Mouse (Mus musculus) olfactory bulb, adult 2 months (tissue): ENCODE results near the gene Fadd. TPM values are rescaled to one million over a fixed set of nuclear protein-coding genes. Genes with fewer than 3 reads are reported as not detected.

ENCODE experiments used
- H3K27ac ChIP-seq: fragments of 200-500 bp; 2 replicates; pipeline ENCODE4 v1.5.1; 2012; ENCODE audit warnings: low read depth, low read length; ENCODE audit not compliant: insufficient read depth
- H3K4me1 ChIP-seq: fragments of 200-500 bp; 2 replicates; pipeline ENCODE4 v1.6.1; 2012; ENCODE audit warnings: low read length; ENCODE audit not compliant: control insufficient read depth, insufficient read depth
- H3K4me3 ChIP-seq: fragments of 200-500 bp; 2 replicates; pipeline ENCODE4 v1.5.1; 2012; ENCODE audit warnings: mild to moderate bottlenecking, low read depth, low read length, moderate library complexity; ENCODE audit not compliant: insufficient read depth
- CTCF ChIP-seq: fragments of 200-500 bp; IDR thresholded peaks from 2 replicates; pipeline ENCODE4 v1.5.1; 2012; ENCODE audit warnings: low read depth, mild to moderate bottlenecking, low read length, moderate library complexity; ENCODE audit not compliant: insufficient read depth
- POLR2A ChIP-seq: fragments of 200-500 bp; IDR thresholded peaks from 2 replicates; pipeline ENCODE4 v1.6.1; 2012; ENCODE audit warnings: mild to moderate bottlenecking, low read depth, low read length, moderate library complexity; ENCODE audit not compliant: insufficient read depth
- WGBS: fragments of 180-500 bp; shearing (Covaris S2); methylation state at CpG from one replicate; pipeline ENCODE4 v1.1.7; 2018; 5-methylcytosine and 5-hydroxymethylcytosine counted together
- polyA plus RNA-seq: library from polyadenylated mRNA; stranded (reverse); fragments of >200 nt; gene quantifications from 2 replicates; pipeline ENCODE4 v1.2.4, GENCODE M21; 2012; ENCODE audit warnings: low replicate concordance; ENCODE audit not compliant: missing spikeins, insufficient read depth, insufficient read length

Gene Fadd
- polyA plus RNA-seq, 1 experiment, result not detected

- no peak for TF ChIP-seq POLR2A
- no peak for TF ChIP-seq CTCF
- Histone ChIP-seq H3K4me1 (no peaks in the 10 kb centered on the region), H3K4me3 (no peak overlapping the region), H3K27ac (no peak overlapping the region)
- WGBS, result 81% methylated on average over 3 of the region's 3 CpGs
Observed at GRCm38 (mm10) chr7:144566921-144567682, 15.2 kb downstream of the Fadd start.

- Histone ChIP-seq H3K4me3 (no peak overlapping the region), H3K27ac (no peak overlapping the region), H3K4me1 (no peaks in the 10 kb centered on the region)
- no peak for TF ChIP-seq POLR2A
- TF ChIP-seq CTCF, result no peak
- WGBS, result 56% methylated on average over 9 of the region's 9 CpGs
Observed at GRCm38 (mm10) chr7:144563456-144564155, 18.7 kb downstream of the Fadd start.

GRCm38 (mm10) chr7:144562016-144562415 lies 20.2 kb downstream of the Fadd start:
- H3K27ac ChIP-seq, result no peak overlapping the region
- no peak overlapping the region for H3K4me3 ChIP-seq
- 37% methylated on average over 3 of the region's 3 CpGs for WGBS
- no peak for TF ChIP-seq POLR2A
- TF ChIP-seq CTCF, result no peak
- no peaks in the 10 kb centered on the region for H3K4me1 ChIP-seq

- TF ChIP-seq POLR2A, result no peak
- no peak overlapping the region for H3K27ac ChIP-seq
- 89% methylated on average over 4 of the region's 4 CpGs for WGBS
- H3K4me3 ChIP-seq, result no peak overlapping the region
- H3K4me1 ChIP-seq, result no peaks in the 10 kb centered on the region
Observed at GRCm38 (mm10) chr7:144560594-144560993, 21.7 kb downstream of the Fadd start.

- Histone ChIP-seq H3K27ac (no peak overlapping the region), H3K4me3 (no peak overlapping the region), H3K4me1 (no peaks in the 10 kb centered on the region)
- WGBS, result 54% methylated on average over 6 of the region's 6 CpGs
- no peak for TF ChIP-seq POLR2A
- no peak for TF ChIP-seq CTCF
Observed at GRCm38 (mm10) chr7:144558552-144558951, 23.7 kb downstream of the Fadd start.

- WGBS, result 18% methylated on average over 8 of the region's 8 CpGs
- TF ChIP-seq POLR2A (no peak), CTCF (no peak)
- H3K27ac ChIP-seq, result peak overlapping the region; percentile 36
- H3K4me1 ChIP-seq, result peaks cover 11% of the 10 kb centered on the region
- H3K4me3 ChIP-seq, result peak overlapping the region; percentile 70
Observed at GRCm38 (mm10) chr7:144554123-144554472, 28.2 kb downstream of the Fadd start.

GRCm38 (mm10) chr7:144553237-144554122 lies 28.8 kb downstream of the Fadd start, which contains the start of gene Ppfia1:
TSS of gene Ppfia1 (minus strand) at chr7:144553729.
- H3K27ac ChIP-seq, result peak within 1 kb of the TSS; percentile 36
- WGBS, result under 1% methylated on average over 97 of the region's 97 CpGs
- peaks cover 11% of the 10 kb centered on the region for H3K4me1 ChIP-seq
- no peak for TF ChIP-seq CTCF
- TF ChIP-seq POLR2A, result peak; percentile 87
- H3K4me3 ChIP-seq, result peak within 1 kb of the TSS; percentile 74

GRCm38 (mm10) chr7:144552274-144552673 lies 30.0 kb downstream of the Fadd start:
- Histone ChIP-seq H3K4me1 (peaks cover 11% of the 10 kb centered on the region), H3K4me3 (no peak overlapping the region), H3K27ac (no peak overlapping the region)
- TF ChIP-seq POLR2A (no peak), CTCF (no peak)
- WGBS, result 77% methylated on average over 8 of the region's 8 CpGs

GRCm38 (mm10) chr7:144550811-144551210 lies 31.5 kb downstream of the Fadd start:
- TF ChIP-seq CTCF (no peak), POLR2A (no peak)

More at GRCm38 (mm10) chr7:144550811-144551210, 31.5 kb downstream of the Fadd start:
- 97% methylated on average over 1 of the region's 1 CpGs for WGBS
- H3K4me1 ChIP-seq, result peaks cover 11% of the 10 kb centered on the region
- H3K27ac ChIP-seq, result no peak overlapping the region
- H3K4me3 ChIP-seq, result no peak overlapping the region
